8 mouse cellular contexts compared by ENCODE assay signal in genomic region chr4:148504497-148504959, GRCm38 (mm10). TPM values are rescaled to one million over a fixed set of nuclear protein-coding genes. Genes with fewer than 3 reads are reported as not detected.
DNase-seq lines count a peak whose midpoint lies in the region; ATAC-seq and TF ChIP-seq lines count a peak whose summit lies in the region.

No protein-coding gene starts in this region.

- peaks cover 5% of the 10 kb centered on the region; the same call in 1 of the 2 replicates for H3K4me1 ChIP-seq in forebrain, embryonic 14.5 days (ENCODE audit: control insufficient read depth, insufficient read depth, low read length)
- no peaks in the 10 kb centered on the region for H3K4me1 ChIP-seq in forebrain, embryonic 12.5 days
- peaks cover 16% of the 10 kb centered on the region for H3K4me1 ChIP-seq in forebrain, embryonic 16.5 days (replicated peaks; ENCODE audit: control insufficient read depth, insufficient read depth, low read length)
- peaks cover 3% of the 10 kb centered on the region; the same call in 1 of the 2 replicates for H3K4me1 ChIP-seq in kidney, adult 2 months (ENCODE audit: control insufficient read depth, insufficient read depth, low read length)
- no peaks in the 10 kb centered on the region for H3K4me1 ChIP-seq in lung, embryonic 14.5 days (ENCODE audit: insufficient read depth)
- no peaks in the 10 kb centered on the region for H3K4me1 ChIP-seq in intestine, embryonic 15.5 days (replicated peaks)

- no peak overlapping the region for H3K4me2 ChIP-seq in forebrain, embryonic 14.5 days (ENCODE audit: low read length)
- no peak overlapping the region for H3K4me2 ChIP-seq in forebrain, embryonic 12.5 days
- no peak overlapping the region for H3K4me2 ChIP-seq in forebrain, embryonic 16.5 days (ENCODE audit: low read length)
- H3K4me2 ChIP-seq in lung, embryonic 14.5 days: no peak overlapping the region
- no peak overlapping the region for H3K4me2 ChIP-seq in intestine, embryonic 15.5 days (replicated peaks)

- H3K9ac ChIP-seq in forebrain, embryonic 14.5 days (ENCODE audit: low read length): no peak overlapping the region
- no peak overlapping the region for H3K9ac ChIP-seq in forebrain, embryonic 12.5 days
- no peak overlapping the region for H3K9ac ChIP-seq in forebrain, embryonic 16.5 days (replicated peaks; ENCODE audit: low read depth, low read length)
- H3K9ac ChIP-seq in lung, embryonic 14.5 days: no peak overlapping the region
- no peak overlapping the region for H3K9ac ChIP-seq in intestine, embryonic 15.5 days

- no peak for TF ChIP-seq CTCF in kidney, adult 2 months (conservative IDR thresholded peaks at IDR 0.05; ENCODE audit: insufficient read depth, insufficient read length, low read depth, low read length)
- no peak for TF ChIP-seq CTCF in lung, embryonic 14.5 days (IDR thresholded peaks at IDR 0.05; ENCODE audit: low read depth)

- H3K4me3 ChIP-seq in forebrain, embryonic 14.5 days (ENCODE audit: low read depth, low read length): no peak overlapping the region
- no peak overlapping the region for H3K4me3 ChIP-seq in forebrain, embryonic 12.5 days (replicated peaks)
- H3K4me3 ChIP-seq in forebrain, embryonic 16.5 days (replicated peaks; ENCODE audit: low read length): no peak overlapping the region
- no peak overlapping the region for H3K4me3 ChIP-seq in kidney, adult 2 months (ENCODE audit: insufficient read depth, low read depth, low read length)
- no peak overlapping the region for H3K4me3 ChIP-seq in lung, embryonic 14.5 days (ENCODE audit: low read depth, low read length)
- H3K4me3 ChIP-seq in intestine, embryonic 15.5 days (replicated peaks): no peak overlapping the region

- peak; percentile 75; the same call in 1 of the 2 replicates for ATAC-seq in forebrain, embryonic 14.5 days
- no peak for ATAC-seq in forebrain, embryonic 12.5 days (ENCODE audit: low FRiP score)
- ATAC-seq in forebrain, embryonic 16.5 days: peak; percentile 91
- peak; percentile 81 for ATAC-seq in lung, embryonic 14.5 days (ENCODE audit: insufficient read depth)
- ATAC-seq in intestine, embryonic 15.5 days: no peak

- H3K27me3 ChIP-seq in forebrain, embryonic 14.5 days (replicated peaks; ENCODE audit: control insufficient read depth, insufficient read depth, low read length): no peaks in the 10 kb centered on the region
- no peaks in the 10 kb centered on the region for H3K27me3 ChIP-seq in forebrain, embryonic 12.5 days
- H3K27me3 ChIP-seq in forebrain, embryonic 16.5 days (replicated peaks; ENCODE audit: control insufficient read depth, insufficient read depth, low read length): no peaks in the 10 kb centered on the region
- no peaks in the 10 kb centered on the region for H3K27me3 ChIP-seq in kidney, adult 2 months (replicated peaks; ENCODE audit: control insufficient read depth, insufficient read depth, low read length)
- H3K27me3 ChIP-seq in lung, embryonic 14.5 days (ENCODE audit: insufficient read depth, low read length): no peaks in the 10 kb centered on the region
- H3K27me3 ChIP-seq in intestine, embryonic 15.5 days (replicated peaks): no peaks in the 10 kb centered on the region

- no peak for TF ChIP-seq POLR2A in kidney, adult 2 months (IDR thresholded peaks at IDR 0.05; ENCODE audit: low read depth, low read length)

- peak overlapping the region; percentile 54; the same call in 1 of the 2 replicates for H3K27ac ChIP-seq in forebrain, embryonic 14.5 days (ENCODE audit: low read depth, low read length)
- no peak overlapping the region for H3K27ac ChIP-seq in forebrain, embryonic 12.5 days
- peak overlapping the region; percentile 75 for H3K27ac ChIP-seq in forebrain, embryonic 16.5 days (ENCODE audit: low read length)
- H3K27ac ChIP-seq in kidney, adult 2 months (ENCODE audit: insufficient read depth, low read depth, low read length): no peak overlapping the region
- H3K27ac ChIP-seq in lung, embryonic 14.5 days (ENCODE audit: low read depth): no peak overlapping the region
- no peak overlapping the region for H3K27ac ChIP-seq in intestine, embryonic 15.5 days

- no peaks in the 10 kb centered on the region for H3K9me3 ChIP-seq in forebrain, embryonic 14.5 days (replicated peaks; ENCODE audit: control insufficient read depth, low read length)
- no peaks in the 10 kb centered on the region for H3K9me3 ChIP-seq in forebrain, embryonic 12.5 days
- H3K9me3 ChIP-seq in forebrain, embryonic 16.5 days (ENCODE audit: control insufficient read depth, low read length): no peaks in the 10 kb centered on the region
- no peaks in the 10 kb centered on the region for H3K9me3 ChIP-seq in lung, embryonic 14.5 days (ENCODE audit: low read depth, low read length)
- H3K9me3 ChIP-seq in intestine, embryonic 15.5 days: no peaks in the 10 kb centered on the region

- peak; percentile 82 for DNase-seq in forebrain, embryonic 14.5 days (ENCODE audit: low spot score)
- peak; percentile 61 for DNase-seq in NIH3T3 (ENCODE audit: low read depth)
- peak; percentile 71 for DNase-seq in kidney, adult 2 months
- peak; percentile 79 for DNase-seq in lung, embryonic 14.5 days
- DNase-seq in thymus, postnatal 14 days: no peak

- peaks cover 68% of the 10 kb centered on the region for H3K36me3 ChIP-seq in forebrain, embryonic 14.5 days (ENCODE audit: control insufficient read depth, insufficient read depth, low read length)
- peaks cover 67% of the 10 kb centered on the region for H3K36me3 ChIP-seq in forebrain, embryonic 12.5 days (replicated peaks)
- H3K36me3 ChIP-seq in forebrain, embryonic 16.5 days (ENCODE audit: control insufficient read depth, insufficient read depth): peaks cover 16% of the 10 kb centered on the region
- no peaks in the 10 kb centered on the region for H3K36me3 ChIP-seq in kidney, adult 2 months (ENCODE audit: control insufficient read depth, insufficient read depth, low read length)
- peaks cover 30% of the 10 kb centered on the region for H3K36me3 ChIP-seq in lung, embryonic 14.5 days (ENCODE audit: insufficient read depth)
- H3K36me3 ChIP-seq in intestine, embryonic 15.5 days: peaks cover 19% of the 10 kb centered on the region

- WGBS in forebrain, embryonic 14.5 days: 57% methylated on average over 8 of the region's 8 CpGs
- 84% methylated on average over 8 of the region's 8 CpGs for WGBS in forebrain, embryonic 12.5 days
- WGBS in forebrain, embryonic 16.5 days: 43% methylated on average over 8 of the region's 8 CpGs
- WGBS in kidney, adult 2 months: 12% methylated on average over 8 of the region's 8 CpGs
- 37% methylated on average over 8 of the region's 8 CpGs for WGBS in lung, embryonic 14.5 days
- WGBS in intestine, embryonic 15.5 days: 42% methylated on average over 8 of the region's 8 CpGs

RNA-seq across cellular contexts. Expression of gene Angptl7, which starts 4.3 kb away (rescaled TPM):
- polyA plus RNA-seq in forebrain, embryonic 14.5 days (2014; fragmentation: Nextera tagmentation; extraction: Ambion mirVana): 0.15 and 0.30 TPM in 2 replicates
- polyA plus RNA-seq in forebrain, embryonic 12.5 days (2016; fragmentation: Nextera tagmentation; extraction: Ambion mirVana): 0.29 and 0.51 TPM in 2 replicates
- polyA plus RNA-seq in forebrain, embryonic 16.5 days (2015; fragmentation: Nextera tagmentation; extraction: Ambion mirVana): 0.29 and 0.32 TPM in 2 replicates
- polyA plus RNA-seq in kidney, adult 2 months (2012; rRNA removed): 27.3 and 30.0 TPM in 2 replicates
- 0.75 and 1.3 TPM in 2 replicates for polyA plus RNA-seq in lung, embryonic 14.5 days (2014; fragmentation: Nextera tagmentation; extraction: Ambion mirVana)
- polyA plus RNA-seq in intestine, embryonic 15.5 days (2015; fragmentation: Nextera tagmentation; extraction: Ambion mirVana): 0.92 and 2.0 TPM in 2 replicates

RNA-seq across cellular contexts. Expression of gene Exosc10, which starts 53.7 kb away (rescaled TPM):
- 99.7 and 107 TPM in 2 replicates for polyA plus RNA-seq in forebrain, embryonic 14.5 days (2014; fragmentation: Nextera tagmentation; extraction: Ambion mirVana)
- polyA plus RNA-seq in forebrain, embryonic 12.5 days (2016; fragmentation: Nextera tagmentation; extraction: Ambion mirVana): 102 and 105 TPM in 2 replicates
- polyA plus RNA-seq in forebrain, embryonic 16.5 days (2015; fragmentation: Nextera tagmentation; extraction: Ambion mirVana): 105 and 107 TPM in 2 replicates
- 21.8 TPM in 2 replicates for polyA plus RNA-seq in kidney, adult 2 months (2012; rRNA removed)
- polyA plus RNA-seq in lung, embryonic 14.5 days (2014; fragmentation: Nextera tagmentation; extraction: Ambion mirVana): 104 and 105 TPM in 2 replicates
- polyA plus RNA-seq in intestine, embryonic 15.5 days (2015; fragmentation: Nextera tagmentation; extraction: Ambion mirVana): 73.4 and 74.4 TPM in 2 replicates

RNA-seq across cellular contexts. Expression of gene Mtor, which starts 56.1 kb away (rescaled TPM):
- 22.2 and 24.4 TPM in 2 replicates for polyA plus RNA-seq in forebrain, embryonic 14.5 days (2014; fragmentation: Nextera tagmentation; extraction: Ambion mirVana)
- polyA plus RNA-seq in forebrain, embryonic 12.5 days (2016; fragmentation: Nextera tagmentation; extraction: Ambion mirVana): 31.2 and 35.1 TPM in 2 replicates
- polyA plus RNA-seq in forebrain, embryonic 16.5 days (2015; fragmentation: Nextera tagmentation; extraction: Ambion mirVana): 23.1 and 24.2 TPM in 2 replicates
- polyA plus RNA-seq in kidney, adult 2 months (2012; rRNA removed): 39.8 and 50.1 TPM in 2 replicates
- 21.3 and 23.5 TPM in 2 replicates for polyA plus RNA-seq in lung, embryonic 14.5 days (2014; fragmentation: Nextera tagmentation; extraction: Ambion mirVana)
- polyA plus RNA-seq in intestine, embryonic 15.5 days (2015; fragmentation: Nextera tagmentation; extraction: Ambion mirVana): 11.6 and 12.7 TPM in 2 replicates

RNA-seq across cellular contexts. Expression of gene Ubiad1, which starts 60.0 kb away (rescaled TPM):
- polyA plus RNA-seq in forebrain, embryonic 14.5 days (2014; fragmentation: Nextera tagmentation; extraction: Ambion mirVana): 14.2 and 14.6 TPM in 2 replicates
- 19.1 and 20.8 TPM in 2 replicates for polyA plus RNA-seq in forebrain, embryonic 12.5 days (2016; fragmentation: Nextera tagmentation; extraction: Ambion mirVana)
- 19.4 and 20.4 TPM in 2 replicates for polyA plus RNA-seq in forebrain, embryonic 16.5 days (2015; fragmentation: Nextera tagmentation; extraction: Ambion mirVana)
- polyA plus RNA-seq in kidney, adult 2 months (2012; rRNA removed): 50.8 and 61.6 TPM in 2 replicates
- polyA plus RNA-seq in lung, embryonic 14.5 days (2014; fragmentation: Nextera tagmentation; extraction: Ambion mirVana): 18.2 and 19.2 TPM in 2 replicates
- polyA plus RNA-seq in intestine, embryonic 15.5 days (2015; fragmentation: Nextera tagmentation; extraction: Ambion mirVana): 22.0 and 22.7 TPM in 2 replicates

Comparison
In these comparisons a context has a peak if more than half of its experiments do, and no peak if none do; other contexts are left out.
1. ATAC-seq: peak in forebrain, embryonic 14.5 days (single experiment), forebrain, embryonic 16.5 days (single experiment) and lung, embryonic 14.5 days (single experiment); none in forebrain, embryonic 12.5 days (single experiment) and intestine, embryonic 15.5 days (single experiment).
2. H3K27ac ChIP-seq: peak in forebrain, embryonic 14.5 days (single experiment) and forebrain, embryonic 16.5 days (single experiment); none in forebrain, embryonic 12.5 days (single experiment), kidney, adult 2 months (single experiment), lung, embryonic 14.5 days (single experiment) and intestine, embryonic 15.5 days (single experiment).